Mouse (Mus musculus) CH12.LX (cell line): ENCODE measurements at regions not wholly inside any gene's neighbourhood (a gene's known extent, or its start where the extent isn't known, plus 50 kb on each side); places are given as distances from the start of the nearest gene placed in this dataset.

Source experiments
- CTCF ChIP-seq, 2 experiments: IDR thresholded peaks in 1 of 2; conservative IDR thresholded peaks in 1 of 2; 2 replicates each; pipeline ENCODE4 v1.5.1; 2011 to 2012; ENCODE audit warnings: low read depth in 2 of 2, low read length in 2 of 2, improper control_type of control experiment in 1 of 2, inconsistent platforms in 1 of 2, mild to moderate bottlenecking in 1 of 2, moderate library complexity in 1 of 2
- MYC ChIP-seq: IDR thresholded peaks from 2 replicates; pipeline ENCODE4 v1.6.1; 2011; ENCODE audit warnings: low read depth, mild to moderate bottlenecking, improper control_type of control experiment, low read length

- TF ChIP-seq MYC: no peak
- TF ChIP-seq CTCF (conservative IDR thresholded peaks at IDR 0.05 in 1 of 2, IDR thresholded peaks at IDR 0.05 in 1 of 2; ENCODE audit: low read depth in 2 of 2, low read length in 2 of 2): no peak
Measured at GRCm38 (mm10) chr16:8184781-8185180, 240.2 kb downstream of the Tmem114 start.
